Mouse (Mus musculus) small intestine, adult 2 months (tissue): ENCODE results near the gene Ghrl.

Experiments
- CTCF ChIP-seq: fragments of 200-500 bp; IDR thresholded peaks from 2 replicates; pipeline ENCODE4 v1.5.1; 2012; ENCODE audit warnings: low read depth, mild to moderate bottlenecking, control low read depth, inconsistent platforms, low read length, moderate library complexity, mixed read lengths; ENCODE audit not compliant: insufficient replicate concordance, insufficient read length; ENCODE audit errors: extremely low read depth
- POLR2A ChIP-seq: fragments of 200-500 bp; IDR thresholded peaks from 2 replicates; pipeline ENCODE4 v1.6.1; 2012; ENCODE audit warnings: low read depth, mild to moderate bottlenecking, control low read depth, inconsistent platforms, low read length, moderate library complexity

DNA sequence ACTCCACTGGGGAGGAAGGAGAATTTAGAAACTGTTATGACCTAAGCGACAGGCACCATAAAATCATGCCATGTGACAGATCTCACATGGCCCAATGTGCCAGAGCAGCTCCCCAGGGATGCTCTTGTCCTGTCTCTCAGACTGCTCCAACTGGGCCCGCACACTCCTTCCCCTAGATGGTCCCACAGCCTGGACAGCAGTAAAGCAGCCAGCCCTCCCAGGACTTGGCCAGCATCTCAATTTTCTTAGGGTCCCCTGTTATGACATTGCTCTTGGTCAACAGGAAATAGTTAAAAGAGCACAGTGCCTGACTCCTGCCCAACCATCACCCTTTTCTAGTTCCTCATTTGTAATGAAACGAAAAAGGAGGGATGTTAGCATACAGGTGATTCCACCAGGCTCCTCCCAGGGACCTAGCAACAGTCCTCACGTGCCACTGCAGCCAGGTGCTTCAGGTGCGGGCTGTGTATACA, 27.0 kb downstream of the Ghrl start:
- no peak for TF ChIP-seq CTCF
- TF ChIP-seq POLR2A = no peak
